Mouse (Mus musculus) lung, postnatal 0 days (tissue): ENCODE data around the gene Krt7.

ENCODE experiments used
- CTCF ChIP-seq: IDR thresholded peaks from 2 replicates; pipeline ENCODE4 v1.5.1; 2016; ENCODE audit warnings: antibody characterized with exemption, mild to moderate bottlenecking
- EP300 ChIP-seq: IDR thresholded peaks from 2 replicates; pipeline ENCODE4 v1.6.1; 2016; ENCODE audit warnings: antibody characterized with exemption, mild to moderate bottlenecking, control low read depth

DNA sequence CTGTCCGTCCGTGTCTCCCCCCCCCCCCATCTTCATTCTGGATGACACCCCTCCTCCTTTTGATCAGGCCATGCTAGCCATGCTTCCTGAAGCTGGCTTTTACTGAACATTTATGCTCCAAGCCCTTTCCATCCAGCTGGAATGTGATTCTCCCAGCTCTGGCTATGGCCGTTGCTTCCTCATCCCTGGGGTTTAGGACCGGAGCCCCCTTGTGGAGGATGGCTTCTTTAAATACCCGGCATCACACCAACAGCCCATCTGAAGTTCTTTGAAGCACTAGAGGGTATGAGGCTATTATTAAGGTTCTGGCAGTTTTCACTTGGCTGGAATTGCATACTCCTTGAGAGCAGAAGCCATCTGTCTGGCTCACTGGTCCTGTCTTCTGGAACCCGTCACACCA lies 10.1 kb downstream of the Krt7 start:
- TF ChIP-seq CTCF (peak; percentile 62), EP300 (no peak)
